Mouse (Mus musculus) heart, postnatal 10 days (tissue): Measurements from ENCODE around the gene Tfr2. TPM values are rescaled to one million over a fixed set of nuclear protein-coding genes. Genes with fewer than 3 reads are reported as not detected.

Source experiments
- DNase-seq, 2 experiments: peaks; one replicate each; pipeline ENCODE4 v3.0.0; 2021
- intact Hi-C: fragments of 180-260 bp; cut with DNase I; formaldehyde crosslinking; loops from one replicate; pipeline ENCODE4 v1.15.1; 2025
- total RNA-seq, 2 experiments: library from RNA; stranded (reverse); gene quantifications; 2 replicates each; pipeline ENCODE4 v1.2.3; 2021

The Tfr2 gene
- total RNA-seq, 2 experiments from 2014 or later, result not detected

DNA sequence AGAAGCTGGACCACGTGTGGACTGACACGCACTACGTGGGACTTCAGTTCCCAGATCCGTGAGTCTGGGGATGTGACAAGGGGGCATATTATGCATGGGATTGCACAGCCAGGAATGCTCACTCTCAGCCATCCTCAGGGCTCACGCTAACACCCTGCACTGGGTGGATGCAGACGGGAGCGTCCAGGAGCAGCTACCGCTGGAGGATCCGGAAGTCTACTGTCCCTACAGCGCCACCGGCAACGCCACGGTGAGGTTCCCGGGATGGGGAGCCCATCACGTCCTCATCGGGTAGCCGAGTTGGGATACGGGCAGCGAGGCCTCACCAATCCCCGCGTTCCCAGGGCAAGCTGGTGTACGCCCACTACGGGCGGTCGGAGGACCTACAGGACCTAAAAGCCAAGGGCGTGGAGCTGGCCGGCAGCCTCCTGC is 4.8 kb downstream of the Tfr2 start:
- intact Hi-C loops, result no loop called here
- peak; percentile 31 to 49 for DNase-seq

DNA sequence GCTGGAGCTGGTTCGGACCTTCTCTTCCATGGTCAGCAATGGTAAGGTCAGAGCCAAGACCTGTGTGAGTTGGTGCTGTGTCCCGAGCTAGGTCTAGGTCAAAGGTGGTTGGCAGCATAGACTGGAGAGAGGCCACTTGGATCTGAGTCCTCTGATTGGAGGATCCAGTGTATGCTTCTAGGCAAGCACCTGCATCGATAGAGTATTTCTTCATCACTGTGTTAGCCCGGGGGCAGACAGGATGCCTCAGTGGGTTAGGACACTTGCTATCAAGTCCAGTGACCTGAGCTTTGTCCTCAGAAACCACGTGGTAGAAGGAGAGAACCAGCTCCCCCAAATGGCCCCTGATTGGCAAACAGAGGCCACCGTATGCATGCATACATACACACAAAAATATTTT is 10.6 kb downstream of the Tfr2 start:
- intact Hi-C loops, result no loop called here
- DNase-seq, result no peak

DNA sequence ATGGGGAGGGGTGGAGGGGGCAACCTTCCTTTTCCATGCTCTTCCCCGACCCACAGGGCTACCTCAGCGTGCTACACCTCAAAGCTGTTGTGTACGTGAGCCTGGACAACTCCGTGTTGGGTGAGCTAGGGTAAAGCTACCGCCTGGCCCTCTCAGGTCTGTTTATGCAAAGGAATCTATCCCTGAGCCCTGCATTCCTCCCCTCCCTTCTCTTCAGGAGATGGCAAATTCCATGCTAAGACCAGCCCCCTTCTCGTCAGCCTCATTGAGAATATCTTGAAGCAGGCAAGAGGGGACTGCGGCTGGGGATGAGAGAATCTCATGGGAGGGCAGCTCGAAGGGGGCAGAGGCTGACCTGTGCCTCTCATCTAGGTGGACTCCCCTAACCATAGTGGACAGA is 13.1 kb downstream of the Tfr2 start:
- no peak for DNase-seq
- intact Hi-C loops, result no loop called here

DNA sequence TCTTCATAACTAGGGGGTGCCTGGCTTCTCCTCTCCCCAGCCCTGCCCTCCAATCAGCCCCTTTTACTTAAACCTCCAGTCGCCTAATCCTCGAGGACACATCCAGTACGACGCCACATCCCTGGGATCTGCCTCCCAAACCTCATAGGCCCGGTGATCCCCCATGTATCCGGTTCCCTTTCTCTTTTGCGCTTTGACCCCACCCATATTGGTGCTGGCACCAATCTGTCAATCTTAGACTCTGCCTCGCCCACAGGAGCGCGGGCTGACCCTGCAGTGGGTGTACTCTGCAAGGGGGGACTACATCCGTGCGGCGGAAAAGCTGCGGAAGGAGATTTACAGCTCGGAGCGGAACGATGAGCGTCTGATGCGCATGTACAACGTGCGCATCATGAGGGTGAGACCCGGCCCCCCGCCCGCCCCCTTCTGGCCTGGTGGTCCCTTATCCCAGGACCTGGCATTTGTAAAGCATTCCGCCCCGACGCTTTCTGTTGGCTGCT is 14.1 kb downstream of the Tfr2 start:
- intact Hi-C loops, result no loop called here

DNA sequence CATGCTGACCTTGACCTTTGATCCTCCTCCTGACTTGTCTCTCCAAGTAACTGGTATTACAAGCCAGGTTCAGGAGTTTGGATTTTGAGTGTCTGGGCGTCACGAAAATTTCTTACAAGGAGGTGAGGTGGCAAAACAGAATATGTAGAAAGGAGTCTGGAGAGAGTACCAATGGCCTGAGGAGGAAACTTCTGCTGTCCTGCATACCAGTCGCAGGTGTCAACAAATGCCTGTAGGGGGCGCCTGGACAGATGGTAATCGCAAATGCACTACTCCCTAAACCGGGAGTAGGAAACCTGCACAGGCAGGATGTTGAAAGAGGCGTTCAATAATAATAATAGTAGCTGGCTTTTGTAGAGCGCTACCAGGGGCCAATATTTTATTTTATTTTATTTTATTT is 15.3 kb downstream of the Tfr2 start:
- intact Hi-C loops, result loop anchor here (1.0 to 5.0 kb wide), 2 partner anchors 48 to 67 kb away; no protein-coding TSS in a partner anchor

More for the DNA sequence above, 14.1 kb downstream of the Tfr2 start:
- DNase-seq, result peak; percentile 49 to 54

DNA sequence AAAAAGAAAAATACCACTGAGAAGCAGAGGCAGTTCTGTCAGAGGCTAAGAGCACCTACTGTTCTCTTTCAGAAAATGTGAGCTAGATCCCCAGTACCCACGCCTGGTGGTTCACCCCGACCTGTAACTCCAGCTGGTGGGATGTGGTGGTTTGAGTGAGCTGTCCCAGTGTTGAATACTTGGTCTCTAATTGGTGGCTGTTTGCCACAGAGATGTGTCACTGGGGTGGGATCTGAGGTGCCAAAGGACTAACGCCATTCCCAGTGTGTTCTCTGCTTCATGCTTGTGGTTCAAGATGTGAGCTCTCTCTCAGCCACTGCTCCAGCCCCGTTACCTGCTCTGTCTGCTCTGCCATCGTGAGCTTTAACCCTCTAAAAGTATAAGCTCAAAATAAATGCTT is 20.9 kb downstream of the Tfr2 start:
- DNase-seq, result no peak
- intact Hi-C loops, result no loop called here

More for the DNA sequence above, 15.3 kb downstream of the Tfr2 start:
- peak; percentile 73 to 76 for DNase-seq

DNA sequence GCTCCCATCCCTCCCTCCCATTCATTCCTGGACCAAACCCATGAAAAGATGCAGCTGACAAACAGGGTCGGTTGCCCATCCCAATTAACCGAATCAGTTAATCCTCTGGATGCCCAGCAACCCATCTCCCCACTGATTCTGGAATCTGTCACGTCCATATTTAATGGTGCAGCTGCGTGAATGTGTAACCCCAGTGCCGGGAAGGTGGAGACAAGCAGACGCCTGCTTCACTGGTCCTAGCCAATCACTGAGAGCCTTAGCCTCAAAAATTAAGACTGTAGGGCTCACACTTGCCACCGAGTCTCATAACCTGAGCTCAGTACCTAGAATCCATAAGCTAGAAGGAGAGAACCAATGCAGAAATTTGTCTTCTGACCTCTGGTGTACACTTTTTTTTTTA is 26.3 kb downstream of the Tfr2 start:
- intact Hi-C loops, result no loop called here
- no peak for DNase-seq

DNA sequence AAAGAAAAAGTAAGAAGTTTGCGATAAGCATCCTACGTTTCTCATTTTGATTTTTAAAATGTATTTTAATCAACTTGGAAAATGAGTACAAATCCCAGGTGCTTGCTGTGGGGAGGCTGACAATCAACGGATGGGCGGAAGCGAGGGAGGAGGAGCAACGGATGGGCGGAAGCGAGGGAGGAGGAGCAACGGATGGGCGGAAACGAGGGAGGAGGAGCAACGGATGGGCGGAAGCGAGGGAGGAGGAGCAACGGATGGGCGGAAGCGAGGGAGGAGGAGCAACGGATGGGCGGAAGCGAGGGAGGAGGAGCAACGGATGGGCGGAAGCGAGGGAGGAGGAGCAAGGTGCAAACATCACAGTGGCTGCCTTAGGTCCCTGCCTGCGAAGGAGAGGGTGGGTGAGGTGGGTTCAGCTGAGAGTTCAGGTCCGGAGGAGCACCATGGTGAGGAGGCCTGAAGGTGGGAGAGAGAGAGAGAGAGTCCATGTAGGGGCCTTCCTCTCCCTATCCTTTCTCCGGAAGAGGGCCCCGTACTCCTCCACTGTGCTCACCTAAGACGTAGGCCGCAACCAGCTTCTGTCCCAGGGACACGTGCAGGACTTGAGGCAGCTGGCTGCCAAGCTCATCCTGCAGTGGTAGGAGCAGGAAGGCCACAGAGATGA is 27.1 kb downstream of the Tfr2 start:
- intact Hi-C loops, result no loop called here

DNA sequence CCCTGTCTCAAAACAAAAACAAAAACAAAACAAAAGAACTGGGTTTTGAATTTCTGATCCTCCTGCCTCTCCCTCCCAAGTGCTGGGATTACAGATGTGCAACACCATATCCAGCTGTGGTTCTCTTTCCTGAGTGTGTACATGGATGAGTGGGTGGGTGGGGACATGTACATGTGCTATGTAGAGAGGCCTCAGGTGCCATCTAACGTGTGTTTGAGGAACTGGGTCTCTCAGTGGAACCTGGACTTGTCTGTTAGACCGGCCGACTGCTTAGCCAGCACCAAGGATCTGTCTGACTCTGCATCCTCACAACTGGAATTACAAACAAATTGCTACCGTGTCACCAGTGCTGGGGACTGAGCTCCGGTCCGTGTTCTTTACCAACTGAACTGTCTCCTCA is 28.0 kb downstream of the Tfr2 start:
- intact Hi-C loops, result no loop called here
- no peak for DNase-seq

More for the DNA sequence above, 27.1 kb downstream of the Tfr2 start:
- no peak for DNase-seq

DNA sequence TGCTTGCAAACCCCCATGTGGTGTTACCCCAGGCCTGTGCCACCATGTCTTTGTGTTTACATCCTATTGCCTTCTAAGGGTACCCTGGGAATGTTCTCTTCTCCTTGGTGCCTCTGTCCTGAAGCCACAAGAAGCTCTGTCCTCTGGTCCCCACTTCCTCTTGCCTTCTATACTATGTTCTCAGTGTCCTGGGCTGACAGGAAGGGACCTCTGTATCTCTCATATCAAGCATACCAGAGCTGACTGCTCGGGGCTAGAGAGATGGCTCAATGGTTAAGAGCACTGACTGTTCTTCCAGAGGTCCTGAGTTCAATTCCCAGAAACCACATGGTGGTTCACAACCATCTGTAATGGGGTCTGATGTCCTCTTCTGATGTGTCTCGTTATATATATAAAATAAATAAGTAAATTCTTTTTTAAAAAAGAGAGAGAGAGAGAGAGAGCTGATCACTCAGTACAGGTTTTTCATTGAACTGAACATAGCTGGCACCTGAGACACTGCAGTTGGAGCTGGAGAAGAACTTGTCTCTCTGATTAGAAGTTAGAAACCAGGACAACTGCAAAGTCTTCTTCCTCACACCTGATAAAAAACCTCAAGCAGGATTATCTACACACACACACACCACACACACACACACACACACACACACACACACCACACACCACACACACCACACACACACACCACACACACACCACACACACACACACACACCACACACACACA is 28.6 kb downstream of the Tfr2 start:
- intact Hi-C loops, result no loop called here
- DNase-seq, result no peak

DNA sequence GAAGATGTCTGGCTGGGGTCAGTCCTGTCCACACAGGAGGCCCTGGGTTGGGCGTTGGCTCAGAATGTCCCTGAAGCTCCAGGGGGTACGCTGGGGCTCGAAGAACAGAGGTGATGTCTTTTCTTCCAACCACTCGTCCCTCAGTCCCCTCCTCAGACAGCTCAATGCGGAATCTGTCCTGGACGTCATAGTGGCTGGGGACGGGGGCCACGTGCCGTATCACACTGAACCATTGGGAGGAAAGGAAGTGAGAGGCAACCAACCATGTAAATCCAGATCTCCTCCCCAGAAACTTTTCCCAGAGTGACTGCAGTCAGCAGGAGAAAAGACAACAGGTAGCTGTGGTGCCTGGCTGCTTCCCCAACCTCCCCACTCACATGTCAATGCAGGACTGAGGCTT is 30.0 kb downstream of the Tfr2 start:
- intact Hi-C loops, result no loop called here
- no peak for DNase-seq

DNA sequence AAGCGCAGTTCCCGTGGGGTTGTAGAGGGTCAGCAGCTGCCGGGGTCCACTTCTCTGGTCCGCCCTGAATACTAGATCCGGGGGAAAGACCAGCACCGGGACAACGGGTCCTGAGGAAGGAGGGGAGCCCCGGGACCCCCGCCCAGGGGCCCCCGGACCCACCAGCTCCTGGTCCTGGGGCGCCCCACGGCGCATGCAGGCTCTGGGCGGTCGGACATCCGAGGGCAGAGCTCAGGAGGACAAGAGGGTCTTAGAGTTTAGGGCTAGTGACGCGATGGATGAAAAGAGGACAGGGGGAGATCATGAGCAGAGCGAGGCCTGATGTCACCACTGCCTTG is 30.6 kb downstream of the Tfr2 start:
- intact Hi-C loops, result loop anchor here (1.0 to 5.0 kb wide), 3 partner anchors 31 to 157 kb away; no protein-coding TSS in a partner anchor
- no peak for DNase-seq

DNA sequence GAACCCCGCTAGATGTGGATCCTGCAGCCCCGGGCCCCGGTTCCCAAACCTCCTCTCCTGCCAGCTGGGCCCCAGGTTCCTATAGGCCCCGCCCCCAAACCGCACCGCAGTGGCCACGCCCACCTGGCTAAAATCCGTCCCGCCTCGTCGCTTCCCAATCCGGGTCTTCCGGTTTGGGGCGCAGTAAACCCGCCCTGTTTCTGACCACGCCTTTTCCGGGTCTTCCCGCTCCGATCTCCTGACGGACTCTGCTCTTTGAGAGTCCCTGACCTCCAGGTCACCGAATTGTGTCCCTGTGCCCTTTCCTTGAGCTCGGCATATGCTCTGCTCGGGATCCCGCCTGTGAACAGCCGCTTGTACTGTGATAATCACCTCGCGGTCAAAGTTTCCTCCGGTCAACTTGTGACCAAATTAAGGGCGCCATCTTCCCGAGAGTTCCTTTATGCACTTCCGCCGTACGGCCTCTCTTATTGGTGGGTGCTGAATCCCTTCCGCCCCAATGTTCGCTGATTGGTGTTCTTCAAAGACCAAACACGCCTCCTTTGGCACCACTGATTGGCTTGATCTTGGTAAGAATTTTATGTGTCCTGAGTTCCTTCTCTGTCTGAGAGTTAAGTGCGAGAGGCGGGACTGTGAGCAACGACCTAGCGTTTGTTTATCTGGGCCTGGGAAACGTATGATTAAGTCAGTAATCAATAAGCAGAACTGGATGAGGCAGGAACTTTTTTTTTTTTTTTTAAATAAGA is 31.2 kb downstream of the Tfr2 start, which contains the start of gene Mospd3:
Gene Mospd3 (minus strand): TSS at position 440 of the 746 bp plus-strand sequence.
- intact Hi-C loops, result loop anchor here (1.0 to 5.0 kb wide), 3 partner anchors 30 to 157 kb away; no protein-coding TSS in a partner anchor
- DNase-seq, result peak; percentile 98

DNA sequence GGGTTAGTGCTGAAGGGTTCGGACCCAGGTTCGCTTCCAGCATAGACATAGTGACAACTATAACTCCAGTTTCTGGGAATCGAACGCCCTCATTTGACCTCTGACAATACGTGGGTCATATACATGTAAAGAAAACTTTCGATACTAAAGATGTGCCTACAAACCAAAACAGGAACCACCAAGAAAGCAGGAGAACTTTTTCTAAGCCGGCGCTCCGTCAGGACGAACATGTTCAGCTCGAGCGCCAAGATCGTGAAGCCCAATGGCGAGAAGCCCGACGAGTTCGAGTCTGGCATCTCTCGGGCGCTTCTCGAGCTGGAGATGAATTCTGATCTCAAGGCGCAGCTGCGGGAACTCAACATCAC is 31.7 kb downstream of the Tfr2 start:
- intact Hi-C loops, result loop anchor here (2.0 to 5.0 kb wide), 2 partner anchors 29 to 156 kb away; no protein-coding TSS in a partner anchor
- DNase-seq, result peak; percentile 57 to 60

DNA sequence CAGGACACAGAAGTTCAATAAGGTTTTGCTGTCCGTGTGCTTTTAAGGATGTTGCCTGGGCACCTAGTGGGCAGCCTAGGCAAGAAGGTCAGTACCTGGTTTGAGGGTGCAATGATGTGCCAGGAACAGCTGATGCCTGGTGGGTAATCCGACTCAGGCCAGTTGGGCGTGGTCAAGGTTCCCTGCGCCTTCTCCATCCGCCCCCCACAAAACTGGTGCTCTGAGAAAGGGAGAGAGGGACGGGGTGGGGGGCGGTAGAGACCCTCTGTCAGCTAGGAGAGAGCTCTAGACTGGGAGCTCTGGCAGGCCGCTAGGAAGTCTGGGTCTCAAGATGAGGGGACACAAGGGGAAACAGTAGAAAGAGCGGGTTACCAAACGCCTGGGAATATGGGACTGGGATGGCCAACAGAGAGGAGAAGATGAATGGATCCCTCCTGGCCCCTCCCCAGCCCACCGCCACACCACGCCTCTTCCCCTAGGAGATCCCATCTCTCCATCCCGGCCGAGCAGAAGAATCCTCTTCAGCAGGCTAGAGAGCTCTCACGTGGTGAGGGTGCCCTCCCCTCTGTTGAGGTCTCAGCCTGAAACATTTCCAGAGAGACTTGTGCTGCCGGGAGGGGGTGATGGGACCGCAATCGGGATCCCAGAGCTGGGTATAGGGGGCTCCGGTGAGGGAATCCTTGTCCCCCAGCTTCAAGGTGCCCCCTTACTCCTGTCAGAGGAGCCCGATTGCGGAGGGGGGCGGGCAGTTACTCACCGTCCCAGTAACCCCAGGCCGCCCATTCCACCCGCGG is 38.4 kb downstream of the Tfr2 start:
- intact Hi-C loops, result no loop called here
- DNase-seq, result no peak

DNA sequence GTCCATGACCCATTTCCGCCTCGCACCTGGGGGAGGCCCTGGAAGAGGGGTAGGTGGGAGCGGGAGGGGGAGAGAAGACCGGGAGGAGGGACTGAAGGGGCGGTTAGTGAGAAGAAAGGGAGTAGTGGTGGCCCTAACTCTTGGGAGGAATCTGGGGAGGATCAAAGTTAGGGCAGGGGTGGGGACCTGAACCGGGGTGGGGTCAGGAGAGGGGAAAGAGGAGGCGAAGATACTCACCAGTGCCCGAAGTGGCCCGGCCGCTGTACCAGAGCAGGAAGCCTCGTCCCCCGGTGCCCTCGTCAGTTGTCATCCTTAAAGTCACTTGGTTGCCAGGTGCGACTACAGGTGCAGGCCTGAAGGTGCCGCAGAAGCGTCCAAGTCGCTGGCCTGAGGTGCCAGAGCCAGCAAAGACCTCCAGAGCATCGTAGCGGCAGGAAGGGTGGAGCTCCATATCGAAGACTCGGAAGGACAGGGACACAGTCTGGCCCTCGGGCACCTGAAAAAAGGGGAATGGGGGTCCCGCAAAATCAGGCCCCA is 39.1 kb downstream of the Tfr2 start:
- DNase-seq, result no peak
- intact Hi-C loops, result no loop called here

DNA sequence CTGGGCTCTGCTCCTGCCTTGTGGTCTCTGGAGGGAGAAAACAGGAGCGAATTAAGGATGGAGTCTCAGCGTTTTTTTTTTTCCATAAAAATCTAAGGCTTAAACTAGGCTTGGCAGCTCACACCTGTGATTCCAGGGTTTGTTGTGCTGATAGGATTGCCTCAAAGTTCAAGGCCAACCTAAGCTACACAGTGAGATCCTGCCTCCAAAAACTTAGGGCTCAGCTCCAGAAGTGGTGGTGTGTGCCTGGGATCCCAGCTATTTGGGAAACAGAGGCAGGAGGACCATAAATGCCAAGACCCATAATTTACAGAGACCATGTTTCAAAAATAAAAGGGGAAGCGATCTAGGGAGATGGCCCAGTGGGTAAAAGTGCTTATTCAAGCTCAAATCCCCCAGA is 39.7 kb downstream of the Tfr2 start:
- DNase-seq, result no peak
- intact Hi-C loops, result no loop called here

DNA sequence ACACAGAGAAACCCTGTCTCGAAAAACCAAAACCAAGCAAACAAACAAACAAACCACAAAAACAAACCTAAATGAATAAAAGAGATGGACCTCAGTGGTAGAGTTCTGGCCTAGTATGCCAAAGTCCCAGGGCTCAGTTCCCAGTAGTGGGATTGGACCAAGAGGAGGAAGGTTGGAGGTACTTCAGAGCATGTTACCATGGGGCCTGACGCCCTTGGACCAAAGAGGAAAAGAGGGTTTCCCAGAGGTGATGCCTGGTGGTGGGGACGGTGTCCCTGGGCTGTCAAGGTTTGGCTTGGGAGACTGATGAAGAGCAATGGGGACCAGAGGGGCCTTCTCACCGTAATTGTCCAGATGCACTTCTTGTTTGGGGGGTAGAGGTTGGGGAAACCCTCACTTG is 40.4 kb downstream of the Tfr2 start:
- no peak for DNase-seq
- intact Hi-C loops, result no loop called here

DNA sequence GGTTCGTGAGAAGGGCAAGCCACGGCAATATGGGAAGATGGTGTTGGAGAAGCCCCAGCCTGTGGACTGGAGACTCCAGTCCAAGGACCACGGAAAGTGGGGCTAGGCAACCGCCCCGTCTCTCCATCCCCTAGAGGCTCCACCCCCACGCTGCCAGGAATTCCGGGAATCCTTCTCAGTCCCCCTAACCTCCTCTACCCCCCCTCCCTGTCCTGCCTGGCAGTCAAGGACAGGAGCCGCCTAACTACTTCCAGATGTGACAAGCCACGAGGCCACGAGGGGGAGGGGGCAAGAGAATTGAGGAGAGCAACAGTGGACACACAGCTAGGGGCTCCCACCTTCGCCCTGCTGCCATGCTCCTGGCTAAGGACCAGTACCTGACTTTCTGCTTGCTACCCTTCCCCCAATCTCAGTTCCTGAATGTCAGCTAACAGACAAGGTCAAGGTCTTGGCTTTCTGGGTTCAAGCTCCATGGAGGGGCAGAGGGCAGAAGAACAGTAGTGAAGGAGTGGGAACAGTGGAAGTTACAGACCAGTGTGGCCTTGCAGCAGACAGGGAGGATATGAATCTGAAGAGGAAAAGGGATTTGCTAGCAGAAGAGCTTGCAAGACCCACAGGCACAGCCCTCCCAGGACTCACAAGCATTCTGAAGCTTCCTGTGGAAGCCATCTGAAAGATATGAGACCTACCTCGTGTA is 41.1 kb downstream of the Tfr2 start:
- peak; percentile 89 for DNase-seq
- intact Hi-C loops, result no loop called here

DNA sequence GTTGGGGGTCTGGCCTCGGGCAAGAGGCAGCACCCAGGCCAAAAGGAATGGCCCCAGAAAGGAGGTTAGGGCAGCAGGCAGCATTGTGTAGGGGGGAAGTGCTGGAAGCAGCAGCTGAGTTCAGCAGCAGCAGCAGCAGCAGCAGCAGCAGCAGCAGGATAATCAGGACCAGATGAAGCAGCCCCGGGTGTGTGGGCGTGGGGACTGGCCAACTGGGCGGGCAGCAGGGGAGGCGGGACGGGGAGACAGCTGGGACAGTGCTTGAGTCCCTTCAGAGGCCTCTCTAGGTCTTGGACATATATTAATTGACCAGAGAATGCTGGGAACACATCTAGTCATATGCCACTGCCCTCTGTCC is 41.6 kb downstream of the Tfr2 start:
- intact Hi-C loops, result no loop called here
- peak; percentile 85 to 87 for DNase-seq
